Mouse (Mus musculus) cortical plate, adult 2 months (tissue): ENCODE data around the gene Ifna7.
"Not testable (repeated sequence)": the region's sequence is repeated elsewhere in the genome, so short reads cannot be mapped to it uniquely, and the experiment has no call there.

Experiments
- CTCF ChIP-seq: fragments of 200-500 bp; IDR thresholded peaks from 2 replicates; pipeline ENCODE4 v1.5.1; 2011; ENCODE audit warnings: mild to moderate bottlenecking, control low read depth, low read length; ENCODE audit not compliant: insufficient read depth; ENCODE audit errors: extremely low read depth
- POLR2A ChIP-seq: fragments of 200-500 bp; IDR thresholded peaks from 2 replicates; pipeline ENCODE4 v1.6.1; 2011; ENCODE audit warnings: mild to moderate bottlenecking, low read length, control low read depth; ENCODE audit not compliant: insufficient read depth; ENCODE audit errors: extremely low read depth

- peak; percentile 26; the same call in 1 of the 2 replicates for TF ChIP-seq CTCF
- TF ChIP-seq POLR2A, result not testable (repeated sequence)
Observed at GRCm38 (mm10) chr4:88788402-88788801, 27.6 kb upstream of the Ifna7 start, which contains the start of gene Gm13277.
